Mouse (Mus musculus) lung, adult 2 months (tissue): Measurements from ENCODE around the gene Col23a1.

Experiments
- CTCF ChIP-seq: fragments of 200-500 bp; IDR thresholded peaks from 2 replicates; pipeline ENCODE4 v1.5.1; 2011; ENCODE audit warnings: mild to moderate bottlenecking, low read length, control low read depth; ENCODE audit not compliant: insufficient read depth
- POLR2A ChIP-seq: fragments of 200-500 bp; IDR thresholded peaks from 2 replicates; pipeline ENCODE4 v1.6.1; 2011; ENCODE audit warnings: low read depth, mild to moderate bottlenecking, control low read depth, low read length, borderline replicate concordance; ENCODE audit errors: extremely low read depth

GRCm38 (mm10) chr11:51415049-51415688, 125.4 kb downstream of the Col23a1 start:
- TF ChIP-seq CTCF: no peak
- no peak for TF ChIP-seq POLR2A
